Mouse (Mus musculus): ENCODE measurements around the gene Fhit. TPM values are rescaled to one million over a fixed set of nuclear protein-coding genes. Genes with fewer than 3 reads are reported as not detected.

Fhit gene
- polyA plus RNA-seq, 1 experiment from 2014 or later: 11.4 TPM

DNA sequence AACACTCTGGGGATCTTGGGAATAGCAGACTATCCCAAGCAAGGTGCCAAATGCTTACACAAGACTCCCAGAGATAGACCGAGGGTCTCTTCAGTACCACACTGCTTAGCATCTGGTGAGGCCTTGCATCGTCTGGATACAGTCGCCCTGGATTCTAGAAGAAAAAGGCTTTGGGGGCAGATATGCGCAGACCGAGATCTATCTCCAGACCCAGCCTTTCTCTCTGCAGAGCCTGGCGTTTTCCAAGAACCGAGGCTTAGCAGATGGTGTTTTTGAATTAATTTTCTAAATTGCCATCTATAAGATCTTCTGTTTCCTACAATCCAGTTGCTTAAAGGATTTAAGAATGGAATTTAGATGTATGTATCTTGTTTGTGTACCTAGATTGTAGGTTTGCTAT is 1515.6 kb downstream of the Fhit start:
- 75% methylated on average over 7 of the region's 7 CpGs for WGBS
- ATAC-seq: no peak
- no peaks in the 10 kb centered on the region for H3K27me3 ChIP-seq (replicated peaks)
- H3K4me3 ChIP-seq (replicated peaks): no peak overlapping the region
- no peaks in the 10 kb centered on the region for H3K36me3 ChIP-seq
- no peaks in the 10 kb centered on the region for H3K9me3 ChIP-seq
- H3K9ac ChIP-seq: no peak overlapping the region
- H3K4me1 ChIP-seq (replicated peaks): no peaks in the 10 kb centered on the region
- H3K27ac ChIP-seq: no peak overlapping the region
- H3K4me2 ChIP-seq (replicated peaks): no peak overlapping the region

GRCm38 (mm10) chr14:9644216-9645166 is 1517.3 kb downstream of the Fhit start:
- ATAC-seq: no peak
- no peak overlapping the region for H3K27ac ChIP-seq
- H3K4me1 ChIP-seq (replicated peaks): no peaks in the 10 kb centered on the region
- no peaks in the 10 kb centered on the region for H3K36me3 ChIP-seq
- H3K4me2 ChIP-seq (replicated peaks): no peak overlapping the region
- no peak overlapping the region for H3K4me3 ChIP-seq (replicated peaks)
- H3K9ac ChIP-seq: no peak overlapping the region
- WGBS: 52% methylated on average over 9 of the region's 9 CpGs
- H3K27me3 ChIP-seq (replicated peaks): no peaks in the 10 kb centered on the region
- no peaks in the 10 kb centered on the region for H3K9me3 ChIP-seq

DNA sequence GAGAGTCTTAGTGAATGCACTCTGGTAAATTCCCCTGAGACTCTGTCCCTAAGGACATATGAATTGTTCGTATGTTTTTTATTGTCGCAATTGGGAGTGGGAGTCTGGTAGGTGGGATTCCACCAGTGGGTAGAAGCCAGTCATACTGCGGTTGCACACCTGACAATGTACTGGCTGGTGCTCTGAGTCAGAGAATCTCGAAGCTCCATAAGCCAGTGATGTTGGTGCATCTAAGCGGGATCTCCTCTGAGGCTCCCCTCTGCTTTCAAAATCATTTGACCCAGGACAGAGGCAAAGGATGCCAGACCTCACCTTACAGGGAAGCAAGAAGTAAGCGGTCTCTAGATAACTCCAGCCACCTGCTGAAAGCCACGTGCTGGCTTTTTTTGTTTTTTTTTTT is 1518.1 kb downstream of the Fhit start:
- ATAC-seq: no peak
- Histone ChIP-seq H3K27me3 (replicated peaks) (no peaks in the 10 kb centered on the region), H3K27ac (no peak overlapping the region), H3K9ac (no peak overlapping the region), H3K4me2 (replicated peaks) (no peak overlapping the region), H3K9me3 (no peaks in the 10 kb centered on the region), H3K4me1 (replicated peaks) (no peaks in the 10 kb centered on the region), H3K4me3 (replicated peaks) (no peak overlapping the region), H3K36me3 (no peaks in the 10 kb centered on the region)
- WGBS: 80% methylated on average over 7 of the region's 7 CpGs

DNA sequence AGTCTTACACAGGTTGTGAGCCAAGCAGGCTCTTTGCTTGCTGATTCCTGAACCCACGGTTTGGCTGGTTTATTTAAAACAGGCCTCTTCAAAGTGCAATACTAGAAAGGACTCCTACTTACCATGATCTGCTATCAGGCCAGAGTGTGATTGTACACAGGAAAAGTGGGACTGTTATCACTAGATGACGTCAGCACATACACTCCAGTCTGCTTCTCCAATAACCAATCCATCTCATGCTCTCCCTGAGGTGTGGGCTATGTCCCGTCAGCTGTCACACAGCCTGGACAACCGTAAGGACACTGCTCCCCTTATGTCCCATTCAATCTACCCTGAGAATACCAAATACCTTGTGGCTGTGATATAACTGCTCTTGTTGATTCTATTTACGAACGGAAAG is 1519.2 kb downstream of the Fhit start:
- Histone ChIP-seq H3K36me3 (no peaks in the 10 kb centered on the region), H3K9me3 (no peaks in the 10 kb centered on the region), H3K4me1 (replicated peaks) (no peaks in the 10 kb centered on the region), H3K27me3 (replicated peaks) (no peaks in the 10 kb centered on the region), H3K27ac (no peak overlapping the region), H3K9ac (no peak overlapping the region), H3K4me2 (replicated peaks) (no peak overlapping the region), H3K4me3 (replicated peaks) (no peak overlapping the region)
- ATAC-seq: no peak
- WGBS: 68% methylated on average over 6 of the region's 6 CpGs

DNA sequence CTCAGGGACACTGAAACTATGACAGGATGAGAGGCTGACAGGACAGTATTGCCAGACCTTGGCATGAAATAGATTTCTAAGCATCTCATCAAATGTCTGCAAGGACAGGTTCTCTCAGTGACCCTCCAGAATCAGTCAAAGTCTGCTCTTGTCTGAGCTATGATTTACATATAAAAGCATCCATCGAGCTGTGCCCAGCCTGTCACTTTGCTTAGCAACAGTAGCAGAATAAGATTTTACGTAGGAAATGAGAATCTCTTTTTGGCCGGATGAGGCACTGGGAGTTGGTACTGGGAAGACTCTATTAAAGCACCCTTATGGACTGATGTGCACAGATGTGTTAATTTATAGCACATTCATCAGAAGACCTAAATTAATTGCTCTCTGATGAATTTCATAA is 1519.8 kb downstream of the Fhit start:
- no peak for ATAC-seq
- Histone ChIP-seq H3K27ac (no peak overlapping the region), H3K4me1 (replicated peaks) (no peaks in the 10 kb centered on the region), H3K9me3 (no peaks in the 10 kb centered on the region), H3K9ac (no peak overlapping the region), H3K4me2 (replicated peaks) (no peak overlapping the region), H3K27me3 (replicated peaks) (no peaks in the 10 kb centered on the region), H3K4me3 (replicated peaks) (no peak overlapping the region), H3K36me3 (no peaks in the 10 kb centered on the region)
- WGBS: 84% methylated on average over 3 of the region's 3 CpGs

DNA sequence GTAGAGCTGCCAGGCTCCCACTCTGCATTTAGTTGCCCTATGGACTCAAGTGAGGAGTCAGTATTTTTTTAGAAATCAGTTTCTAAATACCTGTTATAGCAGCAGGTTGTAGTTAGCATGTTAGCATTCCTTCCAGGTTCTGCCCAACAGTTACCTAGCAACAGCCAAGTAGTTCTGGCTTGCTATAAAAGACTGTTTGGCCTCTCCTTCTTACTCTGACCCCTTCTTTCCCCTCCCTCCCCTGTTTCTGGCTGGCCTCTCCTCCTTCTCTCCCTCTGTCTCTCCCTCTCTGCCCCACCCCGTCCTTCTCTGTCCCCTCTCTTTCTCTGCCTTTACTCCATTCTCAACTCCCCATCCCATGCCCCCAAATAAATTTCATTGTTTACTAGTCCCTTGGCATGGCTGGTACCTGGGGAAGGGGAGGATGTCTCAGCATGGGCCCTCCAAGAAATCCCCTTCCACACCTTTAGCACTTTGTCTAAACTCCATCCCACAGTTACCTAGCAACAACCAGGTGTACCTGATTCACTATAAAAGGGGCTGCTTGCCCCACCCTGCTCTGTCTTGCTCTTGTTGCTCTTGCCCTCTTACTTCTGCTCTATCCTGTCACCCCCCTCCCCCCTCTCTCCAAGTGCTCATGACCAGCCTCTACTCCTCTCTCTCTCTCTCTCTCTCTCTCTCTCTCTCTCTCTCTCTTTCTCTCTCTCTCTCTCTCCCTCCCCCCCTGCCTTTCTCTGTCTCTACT is 1527.4 kb downstream of the Fhit start:
- Histone ChIP-seq H3K9ac (no peak overlapping the region), H3K27ac (no peak overlapping the region), H3K4me2 (replicated peaks) (no peak overlapping the region), H3K27me3 (replicated peaks) (no peaks in the 10 kb centered on the region), H3K4me3 (replicated peaks) (no peak overlapping the region), H3K36me3 (no peaks in the 10 kb centered on the region), H3K4me1 (replicated peaks) (no peaks in the 10 kb centered on the region), H3K9me3 (no peaks in the 10 kb centered on the region)
- ATAC-seq: 0 out of 2 replicates have a peak, but pooled peaks have one; percentile 17
- WGBS: 39% methylated on average over 1 of the region's 1 CpGs

- no peaks in the 10 kb centered on the region for H3K9me3 ChIP-seq
- no peak overlapping the region for H3K4me3 ChIP-seq (replicated peaks)
- 55% methylated on average over 3 of the region's 3 CpGs for WGBS
- ATAC-seq: no peak
- H3K4me2 ChIP-seq (replicated peaks): no peak overlapping the region
- no peaks in the 10 kb centered on the region for H3K27me3 ChIP-seq (replicated peaks)
- H3K9ac ChIP-seq: no peak overlapping the region
- no peaks in the 10 kb centered on the region for H3K4me1 ChIP-seq (replicated peaks)
- no peak overlapping the region for H3K27ac ChIP-seq
- H3K36me3 ChIP-seq: no peaks in the 10 kb centered on the region
These were observed 1529.3 kb downstream of the Fhit start for GRCm38 (mm10) chr14:9632537-9632936.

- Histone ChIP-seq H3K9ac (no peak overlapping the region), H3K9me3 (no peaks in the 10 kb centered on the region), H3K4me2 (replicated peaks) (no peak overlapping the region), H3K27me3 (replicated peaks) (no peaks in the 10 kb centered on the region), H3K4me1 (replicated peaks) (no peaks in the 10 kb centered on the region), H3K4me3 (replicated peaks) (no peak overlapping the region), H3K36me3 (no peaks in the 10 kb centered on the region), H3K27ac (no peak overlapping the region)
- no peak for ATAC-seq
- 50% methylated on average over 6 of the region's 6 CpGs for WGBS
These were observed 1538.4 kb downstream of the Fhit start for GRCm38 (mm10) chr14:9623219-9624043.

- H3K4me3 ChIP-seq (replicated peaks): no peak overlapping the region
- no peaks in the 10 kb centered on the region for H3K4me1 ChIP-seq (replicated peaks)
- H3K27me3 ChIP-seq (replicated peaks): no peaks in the 10 kb centered on the region
- no peak overlapping the region for H3K27ac ChIP-seq
- H3K4me2 ChIP-seq (replicated peaks): no peak overlapping the region
- H3K9me3 ChIP-seq: no peaks in the 10 kb centered on the region
- ATAC-seq: peak; percentile 74
- H3K9ac ChIP-seq: no peak overlapping the region
- 33% methylated on average over 3 of the region's 3 CpGs for WGBS
- H3K36me3 ChIP-seq: no peaks in the 10 kb centered on the region
These were observed 1540.8 kb downstream of the Fhit start for GRCm38 (mm10) chr14:9620902-9621540.

GRCm38 (mm10) chr14:9619840-9620239 is 1542.0 kb downstream of the Fhit start:
- Histone ChIP-seq H3K9ac (no peak overlapping the region), H3K4me3 (replicated peaks) (no peak overlapping the region), H3K4me2 (replicated peaks) (no peak overlapping the region), H3K4me1 (replicated peaks) (no peaks in the 10 kb centered on the region), H3K27me3 (replicated peaks) (no peaks in the 10 kb centered on the region), H3K9me3 (no peaks in the 10 kb centered on the region), H3K27ac (no peak overlapping the region), H3K36me3 (no peaks in the 10 kb centered on the region)
- WGBS: 38% methylated on average over 1 of the region's 1 CpGs
- no peak for ATAC-seq

GRCm38 (mm10) chr14:9613126-9613525 is 1548.7 kb downstream of the Fhit start:
- no peak overlapping the region for H3K27ac ChIP-seq
- no peaks in the 10 kb centered on the region for H3K9me3 ChIP-seq
- no peak overlapping the region for H3K4me2 ChIP-seq (replicated peaks)
- no peaks in the 10 kb centered on the region for H3K4me1 ChIP-seq (replicated peaks)
- no peak overlapping the region for H3K4me3 ChIP-seq (replicated peaks)
- no peak overlapping the region for H3K9ac ChIP-seq
- H3K27me3 ChIP-seq (replicated peaks): no peaks in the 10 kb centered on the region
- no peak for ATAC-seq
- 90% methylated on average over 3 of the region's 3 CpGs for WGBS
- H3K36me3 ChIP-seq: no peaks in the 10 kb centered on the region

- Histone ChIP-seq H3K4me2 (replicated peaks) (no peak overlapping the region), H3K4me1 (replicated peaks) (no peaks in the 10 kb centered on the region), H3K27ac (no peak overlapping the region), H3K9me3 (no peaks in the 10 kb centered on the region), H3K9ac (no peak overlapping the region), H3K27me3 (replicated peaks) (no peaks in the 10 kb centered on the region), H3K4me3 (replicated peaks) (no peak overlapping the region), H3K36me3 (no peaks in the 10 kb centered on the region)
- 81% methylated on average over 7 of the region's 7 CpGs for WGBS
- ATAC-seq: no peak
These were observed 1552.7 kb downstream of the Fhit start for GRCm38 (mm10) chr14:9609120-9609519.

All from intestine, embryonic 15.5 days (tissue).